Mouse (Mus musculus): ENCODE measurements at regions not wholly inside any gene's neighbourhood (a gene's known extent, or its start where the extent isn't known, plus 50 kb on each side); places are given as distances from the start of the nearest gene placed in this dataset.
"Not testable (repeated sequence)": the region's sequence is repeated elsewhere in the genome, so short reads cannot be mapped to it uniquely, and the experiment has no call there.

DNA sequence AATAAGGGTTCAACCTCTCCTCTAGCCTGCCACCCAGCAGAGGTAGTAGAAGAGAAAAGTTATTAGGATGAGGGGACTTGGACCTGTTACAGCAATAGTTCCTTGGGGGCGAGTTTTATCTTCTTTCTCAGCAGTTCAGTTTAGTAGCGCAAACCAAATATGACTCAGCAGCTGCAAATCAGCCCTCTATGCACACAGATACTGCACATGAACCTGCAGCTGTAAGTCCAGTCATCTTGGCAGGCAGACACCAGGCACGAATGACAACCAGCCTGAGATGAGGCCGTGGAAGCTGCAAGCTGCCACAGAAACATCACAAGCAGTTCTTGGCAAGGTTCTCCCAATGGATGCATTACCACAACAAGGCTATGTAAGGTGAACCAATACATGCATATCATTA is 327.0 kb upstream of the Akr1e1 start:
- no peak for DNase-seq (ENCODE audit: low spot score in 2 of 2)

DNA sequence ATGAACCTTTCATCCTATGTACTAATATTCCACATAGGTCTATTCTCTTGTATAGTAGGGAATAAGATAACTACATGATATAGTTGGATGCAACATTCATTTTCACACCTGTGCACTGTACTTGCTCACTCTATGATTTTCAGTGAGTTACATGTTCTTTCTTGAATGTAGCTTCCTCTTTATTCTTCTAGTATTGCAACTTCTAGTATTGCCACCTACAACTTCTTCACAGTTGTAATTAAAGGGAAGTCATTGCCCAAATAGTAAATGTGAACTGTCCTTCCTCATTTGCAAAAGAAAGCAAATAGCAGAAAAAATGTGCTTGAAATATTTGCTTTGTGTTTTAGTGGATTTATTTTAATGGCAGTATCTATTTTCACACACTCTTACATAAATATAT is 330.9 kb upstream of the Akr1e1 start:
- DNase-seq (ENCODE audit: low spot score in 2 of 2): no peak

DNA sequence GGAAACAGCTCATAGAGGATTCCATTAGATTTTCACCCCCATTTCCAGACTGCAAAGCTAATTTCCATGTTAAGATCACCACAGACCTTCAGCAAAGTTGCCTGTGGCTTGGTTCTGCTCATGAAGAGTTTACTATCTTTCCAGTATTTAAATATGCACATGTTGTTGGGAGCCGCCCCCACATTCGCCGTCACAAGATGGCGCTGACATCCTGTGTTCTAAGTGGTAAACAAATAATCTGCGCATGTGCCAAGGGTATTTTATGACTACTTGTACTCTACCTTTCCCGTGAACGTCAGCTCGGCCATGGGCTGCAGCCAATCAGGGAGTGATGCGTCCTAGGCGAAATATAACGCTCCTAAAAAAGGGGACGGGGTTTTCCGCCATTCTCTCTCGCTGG is 333.5 kb upstream of the Akr1e1 start:
- DNase-seq (ENCODE audit: low spot score in 2 of 2): peak; percentile 19 to 54

DNA sequence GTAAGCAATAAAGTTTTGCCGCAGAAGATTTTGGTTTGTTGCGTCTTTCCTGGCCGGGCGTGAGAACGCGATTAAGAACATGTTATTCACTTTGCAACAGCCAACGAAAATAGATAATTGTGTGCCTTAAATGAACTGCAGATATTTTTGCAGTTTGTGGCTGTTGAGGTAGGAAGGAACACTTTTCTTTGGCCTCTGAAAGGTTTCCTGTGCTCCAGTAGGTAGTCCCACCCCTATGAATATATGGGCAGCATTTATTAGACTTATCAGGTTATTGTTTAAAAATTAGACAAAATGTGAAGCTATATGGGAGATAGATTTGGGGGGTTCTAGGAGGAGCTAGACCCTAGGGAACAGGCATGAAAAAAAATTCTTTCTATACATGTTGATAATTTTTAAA is 334.1 kb upstream of the Akr1e1 start:
- no peak for DNase-seq (ENCODE audit: low spot score in 2 of 2)

DNA sequence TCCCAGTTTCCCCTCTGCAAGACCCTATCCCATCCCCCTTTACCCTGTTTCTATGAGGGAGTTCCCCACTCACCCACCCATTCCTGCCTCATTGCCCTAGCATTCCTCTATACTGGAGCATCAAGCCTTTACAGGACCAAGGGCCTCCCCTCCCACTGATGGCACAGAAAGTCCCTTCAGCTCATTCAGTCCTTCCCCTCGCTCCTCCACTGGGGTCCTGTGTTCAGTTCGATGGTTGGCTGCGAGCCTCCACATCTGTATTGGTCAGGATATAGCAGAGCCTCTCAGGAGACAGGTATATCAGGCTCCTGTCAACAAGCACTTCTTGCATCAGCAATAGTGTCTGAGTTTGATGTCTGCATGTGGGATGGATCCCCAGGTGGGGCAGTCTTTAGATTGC is 346.4 kb upstream of the Akr1e1 start:
- DNase-seq (ENCODE audit: low spot score in 2 of 2): no peak

DNA sequence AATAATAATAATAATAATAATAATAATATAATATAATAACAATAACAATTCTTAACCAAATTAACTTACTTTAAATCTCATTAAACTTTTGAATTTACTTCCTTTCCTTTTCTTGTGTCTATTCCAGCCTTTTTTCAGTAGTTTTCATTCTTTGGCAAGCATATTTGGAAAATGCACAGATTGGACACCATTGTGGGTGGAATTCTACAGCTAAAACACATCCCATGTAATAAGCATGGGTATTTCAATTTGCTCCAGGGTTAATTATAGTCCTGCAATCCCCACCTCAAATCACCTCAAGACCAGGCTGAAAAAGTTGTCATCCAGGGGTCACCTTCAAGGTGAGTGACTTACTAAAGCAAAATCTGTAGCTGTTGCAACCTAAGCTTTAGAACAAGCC is 355.9 kb upstream of the Akr1e1 start:
- DNase-seq (ENCODE audit: low spot score in 2 of 2): no peak

DNA sequence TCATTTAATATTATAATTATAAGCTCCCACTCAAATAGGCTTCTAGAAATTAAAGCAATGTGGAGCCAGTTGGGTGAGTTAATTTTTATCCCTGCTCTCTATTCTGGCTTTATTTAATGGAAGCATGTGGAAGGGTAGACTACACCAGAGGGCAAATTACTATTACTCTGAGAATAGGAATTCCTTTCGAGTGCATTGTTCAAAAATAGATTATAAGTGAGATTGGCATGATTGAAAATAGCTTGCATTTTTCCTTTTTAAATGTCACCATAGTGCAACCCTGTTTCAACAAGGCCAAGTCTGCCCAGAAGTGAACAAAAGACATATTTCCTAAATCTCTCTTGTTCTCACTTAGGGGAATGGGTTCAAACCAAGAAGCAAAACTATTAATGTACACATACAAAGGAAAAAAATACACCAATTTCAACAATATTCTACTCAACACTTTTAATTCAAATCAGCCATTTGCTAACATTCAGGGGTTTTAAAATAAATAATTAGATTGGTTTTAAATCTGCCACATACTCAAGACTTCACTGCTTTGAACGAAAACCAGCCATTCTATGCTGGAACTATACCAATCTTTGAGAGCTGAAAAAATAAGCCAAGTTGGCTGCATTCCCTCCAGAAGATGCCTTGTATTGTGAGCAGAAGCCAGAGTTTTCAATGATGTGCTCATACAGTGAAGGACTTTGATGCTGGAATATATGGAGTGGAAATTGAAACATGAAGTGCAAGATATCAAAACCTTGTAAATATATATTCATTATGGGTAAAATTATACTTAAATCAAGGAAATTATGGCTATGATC is 361.3 kb upstream of the Akr1e1 start:
- DNase-seq (ENCODE audit: low spot score in 2 of 2): no peak

DNA sequence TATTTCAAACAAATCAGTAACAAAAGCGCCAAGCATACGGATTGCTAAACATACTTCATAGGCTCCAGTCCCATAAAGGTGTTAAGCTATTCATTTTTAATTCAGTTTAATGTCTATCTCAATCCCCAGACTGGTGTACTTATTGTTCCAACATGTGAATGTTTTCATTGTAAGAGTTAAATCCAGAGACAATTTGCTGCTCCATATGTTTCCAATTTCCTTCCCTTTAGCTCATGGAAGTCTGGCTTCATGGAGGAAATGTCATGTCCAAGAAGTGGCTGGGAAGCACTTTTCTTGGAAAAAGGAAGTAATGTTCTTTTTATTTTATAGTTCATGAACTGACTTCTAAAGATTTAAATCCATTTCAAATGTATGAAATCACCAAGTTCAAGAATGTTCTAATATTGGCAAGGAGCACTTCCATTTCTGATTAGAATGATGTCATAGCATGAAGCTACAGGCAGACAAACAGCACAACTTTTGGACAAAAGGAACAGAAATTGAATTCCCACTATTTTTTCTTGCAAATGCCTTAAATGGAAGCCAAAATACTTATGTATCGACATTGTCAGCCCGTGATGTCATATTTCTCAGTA is 362.6 kb upstream of the Akr1e1 start:
- no peak for DNase-seq (ENCODE audit: low spot score in 2 of 2)

DNA sequence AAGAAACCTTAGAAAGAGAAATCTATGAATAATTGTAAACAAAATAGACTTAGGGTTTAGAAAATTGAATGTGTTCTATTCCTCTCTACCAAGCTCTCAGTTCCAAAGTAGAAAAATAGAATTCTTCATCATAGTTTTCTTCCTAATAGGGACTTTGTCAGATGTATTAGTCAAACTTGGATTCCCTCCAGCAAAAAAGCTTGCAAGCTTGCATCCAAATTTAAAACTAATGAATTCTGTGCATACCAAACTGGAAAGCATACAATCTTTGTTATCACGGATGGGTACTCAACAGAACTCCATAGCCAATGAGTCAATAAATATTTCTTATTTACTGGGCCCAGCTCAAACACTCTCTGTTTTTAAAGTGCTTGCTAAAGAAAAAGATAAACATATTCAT is 383.9 kb upstream of the Akr1e1 start:
- no peak for DNase-seq (ENCODE audit: low spot score in 2 of 2)

DNA sequence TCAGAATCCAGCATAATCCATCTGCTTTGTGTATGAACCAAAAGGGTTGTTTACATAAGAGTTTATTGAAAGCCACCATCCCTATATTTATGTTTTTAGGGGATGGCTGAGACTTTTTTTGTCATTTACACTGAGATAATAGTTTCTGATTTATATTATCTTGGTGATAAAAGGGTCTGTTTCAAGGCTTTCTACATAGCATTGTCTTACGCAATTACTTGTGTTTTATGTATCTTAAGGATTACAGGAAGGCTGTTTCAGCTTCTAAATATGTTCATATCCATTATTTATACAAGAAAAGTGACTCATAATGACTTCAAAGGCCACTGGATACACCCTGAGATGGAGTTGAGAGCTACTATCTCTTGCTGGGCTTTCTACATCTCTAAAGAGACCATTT is 399.3 kb upstream of the Akr1e1 start:
- no peak for DNase-seq (ENCODE audit: low spot score in 2 of 2)

DNA sequence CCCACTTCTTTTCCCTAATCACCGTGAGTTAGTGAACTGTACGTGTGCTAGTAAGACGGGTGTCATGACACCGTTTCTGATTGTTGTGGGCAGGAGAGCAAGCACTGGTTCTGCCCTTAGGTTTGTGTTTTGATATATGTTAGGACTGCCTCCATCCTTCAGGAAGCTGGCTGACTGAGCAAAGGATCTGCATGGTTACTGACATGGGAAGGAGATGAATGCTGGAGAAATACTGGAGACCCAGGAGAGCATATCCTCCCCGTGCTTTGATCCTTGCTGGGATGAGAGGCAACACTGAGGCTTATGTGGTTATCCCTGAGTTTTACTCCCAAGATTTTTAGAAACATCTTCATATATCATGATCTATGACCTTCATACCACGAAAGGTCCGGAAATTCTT is 413.5 kb upstream of the Akr1e1 start:
- no peak for DNase-seq (ENCODE audit: low spot score in 2 of 2)

DNA sequence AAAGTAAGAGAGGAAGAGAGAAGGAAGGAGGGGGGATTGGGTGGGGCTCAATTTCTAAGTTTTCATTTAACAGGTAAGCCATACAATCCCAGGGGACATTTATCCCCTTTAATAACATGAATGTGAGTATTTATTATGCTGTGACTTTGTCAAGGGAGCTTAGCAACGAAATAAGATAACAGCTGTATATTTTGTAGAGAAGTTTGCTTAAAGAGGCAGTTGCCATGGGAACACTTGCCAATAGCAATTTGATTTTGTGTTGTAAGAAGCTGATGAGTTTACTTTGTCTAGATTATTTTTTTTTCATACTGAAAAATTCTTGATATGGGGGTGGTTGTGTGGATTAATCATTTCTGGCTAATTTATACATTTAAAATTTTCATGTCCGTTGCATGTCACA is 450.9 kb upstream of the Akr1e1 start:
- no peak for DNase-seq (ENCODE audit: low spot score in 2 of 2)

DNA sequence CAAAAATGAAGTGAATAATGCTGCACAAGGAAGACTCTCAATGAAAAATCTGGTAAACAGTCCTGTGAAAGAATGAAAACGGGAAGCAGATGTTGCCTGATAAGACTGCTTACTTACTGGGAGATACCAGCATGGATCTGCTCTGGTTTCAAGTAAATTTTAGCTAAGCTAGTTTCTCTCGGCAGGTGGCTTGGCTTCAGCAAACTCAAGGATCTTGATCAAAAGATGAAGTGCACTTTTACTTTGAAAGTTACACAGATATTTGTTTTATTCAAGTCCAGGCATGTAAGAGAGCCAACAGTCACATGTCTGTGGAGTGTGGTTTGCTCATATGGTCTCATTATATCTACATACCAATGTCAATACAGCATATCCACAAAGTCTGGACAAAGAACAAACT is 451.5 kb upstream of the Akr1e1 start:
- DNase-seq (ENCODE audit: low spot score in 2 of 2): no peak

DNA sequence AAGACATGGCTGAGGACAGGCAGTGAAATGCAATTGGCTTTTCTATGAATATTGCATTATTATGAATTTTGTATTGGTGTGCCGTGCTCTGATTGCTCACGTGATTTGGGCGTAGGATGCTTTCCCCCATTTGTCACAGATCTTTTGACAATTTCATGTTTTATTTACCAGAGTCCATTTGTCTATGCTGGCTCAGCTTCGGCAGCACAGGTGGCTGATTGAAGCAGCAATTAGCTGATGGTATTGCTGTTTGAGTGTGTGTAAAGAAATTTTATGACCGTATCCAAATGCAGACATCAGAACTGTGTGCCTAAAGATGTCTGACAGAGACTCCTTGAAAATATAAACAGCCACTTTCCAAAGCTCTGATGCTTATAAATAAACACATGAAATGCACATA is 498.5 kb upstream of the Akr1e1 start:
- no peak for DNase-seq (ENCODE audit: low spot score in 2 of 2)

DNA sequence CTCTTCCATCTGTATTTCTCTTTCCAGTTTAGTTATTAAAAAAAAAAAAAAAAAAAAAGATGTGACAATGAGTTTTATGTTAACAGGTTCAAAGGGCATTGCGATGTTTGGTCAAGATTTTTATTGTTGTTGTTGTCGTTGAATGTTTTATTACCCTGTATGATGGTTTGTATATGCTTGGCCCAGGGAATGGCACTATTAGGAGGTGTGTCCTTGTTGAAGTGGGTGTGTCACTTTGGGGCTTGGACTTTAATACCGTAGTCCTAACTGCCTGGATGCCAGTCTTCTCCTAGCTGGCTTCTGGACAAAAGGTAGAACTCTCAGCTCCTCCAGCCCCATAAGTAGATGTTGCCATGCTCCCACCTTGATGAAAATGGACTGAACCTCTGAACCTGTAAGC is 545.9 kb upstream of the Akr1e1 start:
- DNase-seq (ENCODE audit: low spot score in 2 of 2): no peak

DNA sequence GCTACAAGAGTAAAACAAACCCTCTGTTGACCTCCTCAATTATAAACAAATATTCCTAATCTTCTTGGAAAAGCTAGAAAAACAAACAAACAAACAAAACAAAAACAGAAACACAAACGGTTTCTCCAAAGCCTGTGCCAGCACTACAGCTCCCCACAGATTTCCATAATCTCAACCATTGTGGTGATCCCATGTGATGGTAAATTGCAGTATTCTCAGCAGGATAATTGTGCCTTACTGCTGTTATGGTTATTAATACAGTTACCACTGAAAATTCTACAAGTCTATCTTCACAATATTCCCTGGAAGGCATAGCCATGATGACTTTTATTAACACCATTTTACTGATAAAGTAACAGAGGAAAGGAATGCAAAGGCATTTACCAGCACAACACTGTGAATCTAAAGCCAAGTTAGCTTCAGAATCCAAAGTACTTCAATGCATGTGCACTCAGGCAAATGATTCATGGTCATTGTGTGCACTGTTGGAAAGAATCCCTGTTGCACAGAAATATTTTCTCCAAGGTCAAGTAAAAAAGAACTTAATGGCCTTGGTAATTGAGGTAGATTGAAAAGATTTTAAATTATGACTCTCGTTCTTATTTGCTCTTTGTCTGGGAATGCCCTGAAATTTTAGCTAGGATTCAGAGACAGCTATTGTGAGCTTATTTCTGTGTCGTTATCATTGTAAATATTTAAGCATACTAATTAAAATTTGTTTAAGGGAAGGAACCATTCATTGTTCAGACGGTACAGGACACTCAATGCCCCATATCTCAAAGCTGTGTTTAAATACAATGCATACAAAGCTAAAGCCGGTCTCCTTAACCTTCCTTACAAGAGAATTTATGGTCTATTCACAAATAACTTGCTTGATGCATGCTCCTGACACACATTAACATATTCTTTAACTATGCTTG is 551.1 kb upstream of the Akr1e1 start:
- no peak for DNase-seq (ENCODE audit: low spot score in 2 of 2)

DNA sequence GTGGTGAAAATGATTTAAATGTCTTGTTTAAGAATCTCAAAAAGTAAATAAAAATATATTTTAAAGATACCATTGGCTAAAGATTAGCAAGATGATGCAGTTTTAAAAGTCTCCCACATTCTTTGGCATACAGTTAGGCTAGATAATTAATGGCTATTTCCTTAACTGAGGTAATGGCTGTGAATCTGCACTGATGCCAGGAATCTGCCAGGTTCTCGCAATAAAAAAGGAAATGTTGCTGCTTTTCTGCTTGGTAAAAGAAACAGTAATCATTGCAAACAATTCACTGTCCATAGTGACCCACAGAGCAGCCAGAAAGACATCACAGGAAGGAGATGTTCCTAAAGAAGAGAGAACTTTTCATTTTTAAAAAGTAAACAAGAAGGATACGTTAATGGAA is 557.7 kb upstream of the Akr1e1 start:
- no peak for DNase-seq (ENCODE audit: low spot score in 2 of 2)

DNA sequence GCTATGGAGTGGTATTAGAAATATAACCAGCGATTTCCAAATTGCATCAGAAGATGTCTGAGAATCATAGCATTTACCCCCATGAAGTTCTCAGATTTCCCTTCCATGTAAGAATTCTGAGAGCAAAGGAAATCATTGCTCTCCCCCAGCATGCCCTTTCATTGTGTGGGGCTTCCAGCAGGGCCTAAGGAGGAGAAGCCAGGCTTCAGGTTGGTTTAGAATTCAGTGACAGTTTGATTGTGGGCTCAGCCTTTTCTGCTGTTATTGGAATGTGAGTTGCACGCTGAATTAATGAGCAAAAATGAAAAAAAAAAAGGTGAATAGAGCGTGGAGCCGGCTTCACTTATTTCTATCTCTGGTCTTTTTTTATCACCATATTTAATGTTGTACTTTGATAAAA is 570.0 kb upstream of the Akr1e1 start:
- DNase-seq (ENCODE audit: low spot score in 2 of 2): no peak

DNA sequence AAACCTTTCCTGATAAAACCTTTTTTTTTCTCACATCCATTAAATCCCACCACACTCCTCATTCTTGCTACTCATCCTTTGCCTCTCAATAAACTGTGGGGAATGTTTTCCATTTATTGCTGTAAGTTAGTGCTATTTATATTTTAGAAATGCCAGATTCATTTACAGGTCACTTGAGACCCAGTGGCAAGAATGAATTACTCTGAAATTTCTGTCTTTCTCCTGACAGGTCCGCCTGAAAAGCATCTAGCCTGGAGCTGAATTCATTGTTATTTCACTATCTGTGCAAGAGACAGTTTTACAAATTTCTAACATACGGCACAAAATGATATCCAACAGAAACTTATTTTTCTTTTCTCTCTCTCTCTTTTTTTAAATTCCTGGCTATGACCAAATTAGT is 570.6 kb upstream of the Akr1e1 start:
- no peak for DNase-seq (ENCODE audit: low spot score in 2 of 2)

DNA sequence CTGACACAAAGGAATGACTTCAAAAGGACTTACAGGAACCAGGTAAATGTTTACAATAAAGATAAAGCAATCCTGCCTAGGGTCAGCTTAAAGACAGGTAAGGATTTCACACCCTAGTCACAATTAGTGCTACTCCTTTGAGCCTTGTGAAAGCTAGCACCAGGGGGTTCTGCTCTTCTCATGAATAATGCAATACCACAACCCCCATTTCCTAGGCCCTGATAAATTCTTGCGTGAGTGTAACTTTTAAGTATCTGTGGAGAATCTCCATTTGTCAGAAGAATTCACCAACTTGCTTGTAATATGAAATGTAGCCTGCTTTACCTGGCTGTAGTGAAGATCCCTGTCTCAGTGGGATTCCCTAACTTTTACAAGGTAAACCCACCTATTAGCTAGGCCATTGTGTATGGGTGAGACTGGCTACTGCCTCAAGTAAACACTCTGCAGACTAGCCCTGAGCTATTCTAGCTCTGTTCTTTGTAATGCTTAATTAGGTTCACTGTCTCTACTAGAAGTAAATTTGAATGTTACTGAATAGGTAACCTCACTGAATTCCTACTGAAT is 576.3 kb upstream of the Akr1e1 start:
- DNase-seq (ENCODE audit: low spot score in 2 of 2): not testable (repeated sequence)

DNA sequence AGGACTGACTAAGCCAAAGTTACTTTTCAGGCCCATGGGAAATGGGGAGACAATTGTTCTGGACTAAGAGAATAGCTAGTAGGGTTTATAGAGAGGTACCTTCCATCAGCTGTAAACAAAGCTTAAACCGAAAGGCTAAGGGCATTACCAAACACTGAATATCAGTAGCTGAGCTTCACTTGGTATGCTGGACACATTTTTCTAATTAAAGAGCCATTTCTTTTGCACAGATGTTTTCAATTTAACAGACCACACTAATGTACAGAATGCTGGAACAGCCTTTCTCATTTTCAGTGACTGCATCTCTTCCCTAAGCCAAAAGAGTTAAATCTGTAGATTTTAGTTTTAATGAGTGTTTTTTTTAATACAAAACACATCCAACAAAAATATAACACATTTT is 593.8 kb upstream of the Akr1e1 start:
- no peak for DNase-seq (ENCODE audit: low spot score in 2 of 2)

DNA sequence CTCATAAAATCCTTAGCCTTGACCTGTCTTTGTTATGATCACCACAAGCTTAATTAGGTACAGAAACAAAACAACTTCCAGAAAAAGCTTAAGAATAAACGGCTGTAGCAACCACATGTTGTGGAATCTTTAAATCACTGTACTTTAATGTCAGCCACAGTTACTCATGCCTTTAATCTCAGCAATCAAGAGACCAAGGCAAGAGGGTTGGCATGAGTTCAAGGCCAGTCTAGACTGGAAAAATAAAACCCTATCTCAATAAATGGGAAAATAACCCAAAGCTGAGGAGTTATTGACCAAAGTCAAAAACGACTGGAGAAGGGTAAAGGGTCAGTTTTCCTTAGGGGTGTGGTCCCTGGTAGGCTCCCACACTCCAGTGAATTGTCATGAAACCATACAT is 595.2 kb upstream of the Akr1e1 start:
- DNase-seq (ENCODE audit: low spot score in 2 of 2): no peak

All from natural killer cell, adult 2 months (primary cell).